In the genomic region with DNA sequence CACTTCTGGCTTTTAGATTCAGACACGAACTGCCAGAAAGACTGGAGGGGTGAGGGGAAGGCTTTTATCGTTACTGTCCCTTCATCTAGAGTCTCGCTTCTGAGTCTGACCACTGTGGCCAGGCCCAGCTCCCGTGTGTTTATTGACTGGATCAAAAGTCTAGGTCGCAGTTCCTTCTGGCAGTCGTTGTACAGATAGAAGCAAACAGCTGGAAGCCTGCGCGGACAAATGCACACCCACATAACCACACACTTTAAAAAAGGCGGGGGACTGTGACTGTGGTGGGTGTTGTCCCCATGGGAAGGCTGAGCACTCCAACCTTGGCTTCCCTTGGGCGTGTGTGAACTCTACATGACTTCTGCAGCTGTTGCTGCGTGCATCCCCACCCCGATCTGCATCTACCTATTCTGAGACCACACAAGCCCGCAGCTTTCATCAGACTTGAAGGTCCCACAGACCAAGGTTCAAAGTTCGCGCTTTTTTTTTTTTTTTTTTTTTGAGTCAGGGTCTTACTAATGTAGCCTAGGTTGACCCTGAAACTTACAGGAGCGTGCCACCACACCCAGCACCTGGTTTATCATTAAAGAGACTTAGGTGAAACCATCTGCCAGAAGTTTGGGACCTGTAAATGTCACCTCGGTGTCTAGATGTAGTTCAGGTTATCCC, we compare ENCODE assay signal across 8 mouse cellular contexts. TPM values are rescaled to one million over a fixed set of nuclear protein-coding genes. Genes with fewer than 3 reads are reported as not detected.
DNase-seq lines count a peak whose midpoint lies in the region; ATAC-seq and TF ChIP-seq lines count a peak whose summit lies in the region.

No protein-coding gene starts in this region.

- TF ChIP-seq POLR2A in liver, adult 2 months (IDR thresholded peaks at IDR 0.05; ENCODE audit: extremely low read depth, insufficient read depth, low read length), result no peak
- TF ChIP-seq POLR2A in myocyte (IDR thresholded peaks at IDR 0.05; ENCODE audit: insufficient read length, low read depth), result no peak

- H3K9ac ChIP-seq in forebrain, embryonic 16.5 days (replicated peaks; ENCODE audit: low read depth, low read length), result peak overlapping the region; percentile 63; the same call in 1 of the 2 replicates
- H3K9ac ChIP-seq in hindbrain, embryonic 15.5 days, result 0 out of 2 replicates have a peak overlapping the region, but pooled peaks have one; percentile 1
- peak overlapping the region; percentile 30 for H3K9ac ChIP-seq in liver, adult 2 months (ENCODE audit: low read depth, low read length)

- H3K4me2 ChIP-seq in forebrain, embryonic 16.5 days (ENCODE audit: low read length), result peak overlapping the region; percentile 94
- H3K4me2 ChIP-seq in hindbrain, embryonic 15.5 days, result peak overlapping the region; percentile 97
- peak overlapping the region; percentile 82 for H3K4me2 ChIP-seq in myocyte (ENCODE audit: low read depth)

- no peak overlapping the region for H3ac ChIP-seq in myocyte (ENCODE audit: control insufficient read depth, insufficient read length)

- H3K9me3 ChIP-seq in forebrain, embryonic 16.5 days (ENCODE audit: control insufficient read depth, low read length), result 0 out of 2 replicates have a peak, but pooled peaks cover 2% of the 10 kb centered on the region
- H3K9me3 ChIP-seq in hindbrain, embryonic 15.5 days, result no peaks in the 10 kb centered on the region

- peaks cover 15% of the 10 kb centered on the region for H3K4me1 ChIP-seq in forebrain, embryonic 16.5 days (replicated peaks; ENCODE audit: control insufficient read depth, insufficient read depth, low read length)
- peaks cover 18% of the 10 kb centered on the region for H3K4me1 ChIP-seq in hindbrain, embryonic 15.5 days (replicated peaks)
- H3K4me1 ChIP-seq in liver, adult 2 months (ENCODE audit: control insufficient read depth, insufficient read depth, low read length), result peaks cover 22% of the 10 kb centered on the region

- 0 out of 2 replicates have a peak, but pooled peaks cover 2% of the 10 kb centered on the region for H3K27me3 ChIP-seq in forebrain, embryonic 16.5 days (replicated peaks; ENCODE audit: control insufficient read depth, insufficient read depth, low read length)
- peaks cover 4% of the 10 kb centered on the region for H3K27me3 ChIP-seq in hindbrain, embryonic 15.5 days
- H3K27me3 ChIP-seq in liver, adult 2 months (ENCODE audit: control insufficient read depth, insufficient read depth, low read length), result no peaks in the 10 kb centered on the region
- no peaks in the 10 kb centered on the region for H3K27me3 ChIP-seq in myocyte (ENCODE audit: control insufficient read depth, insufficient read depth, insufficient read length)

- no peak for TF ChIP-seq CTCF in liver, adult 2 months (IDR thresholded peaks at IDR 0.05; ENCODE audit: low read depth, low read length)

- H3K27ac ChIP-seq in forebrain, embryonic 16.5 days (ENCODE audit: low read length), result no peak overlapping the region
- H3K27ac ChIP-seq in hindbrain, embryonic 15.5 days (replicated peaks), result no peak overlapping the region
- peak overlapping the region; percentile 81 for H3K27ac ChIP-seq in liver, adult 2 months (replicated peaks; ENCODE audit: insufficient read depth, low read depth, low read length)

- WGBS in forebrain, embryonic 16.5 days, result 28% methylated on average over 17 of the region's 17 CpGs
- 18% methylated on average over 17 of the region's 17 CpGs for WGBS in hindbrain, embryonic 15.5 days
- WGBS in liver, adult 2 months, result 10% methylated on average over 17 of the region's 17 CpGs

- H3K4me3 ChIP-seq in forebrain, embryonic 16.5 days (replicated peaks; ENCODE audit: low read length), result peak overlapping the region; percentile 49
- H3K4me3 ChIP-seq in hindbrain, embryonic 15.5 days, result peak overlapping the region; percentile 53
- H3K4me3 ChIP-seq in liver, adult 2 months (ENCODE audit: insufficient read depth, low read depth, low read length), result peak overlapping the region; percentile 19
- peak overlapping the region; percentile 17 for H3K4me3 ChIP-seq in myocyte

- no peaks in the 10 kb centered on the region for H3K36me3 ChIP-seq in forebrain, embryonic 16.5 days (ENCODE audit: control insufficient read depth, insufficient read depth)
- no peaks in the 10 kb centered on the region for H3K36me3 ChIP-seq in hindbrain, embryonic 15.5 days
- H3K36me3 ChIP-seq in liver, adult 2 months (ENCODE audit: control insufficient read depth, insufficient read depth, low read length), result no peaks in the 10 kb centered on the region
- no peaks in the 10 kb centered on the region for H3K36me3 ChIP-seq in myocyte (ENCODE audit: control insufficient read depth, insufficient read depth)

- ATAC-seq in forebrain, embryonic 16.5 days, result 0 out of 2 replicates have a peak, but pooled peaks have one; percentile 1
- ATAC-seq in hindbrain, embryonic 15.5 days (ENCODE audit: low FRiP score, low read depth), result no peak

- peak; percentile 24 for DNase-seq in adrenal gland, adult 2 months
- DNase-seq in adrenal gland, adult 18-20 months (ENCODE audit: low spot score in 2 of 2), result no peak
- DNase-seq in ZHBTc4 (ENCODE audit: low read depth, low spot score), result peak; percentile 84
- DNase-seq in liver, adult 2 months (ENCODE audit: extremely low read depth, low read depth, low spot score), result peak; percentile 92
- no peak for DNase-seq in ovary, postnatal 14 days (ENCODE audit: low spot score)

- no peaks in the 10 kb centered on the region for H3K79me2 ChIP-seq in liver, adult 2 months (ENCODE audit: control insufficient read depth, insufficient read depth, low read length)
- H3K79me2 ChIP-seq in myocyte (ENCODE audit: control insufficient read depth, insufficient read depth), result no peaks in the 10 kb centered on the region

TF ChIP-seq in myocyte, 11 proteins besides CTCF, POLR2A, EP300 and RAD21:
- TF ChIP-seq MYOD1 (IDR thresholded peaks at IDR 0.05; ENCODE audit: control insufficient read depth in 1 of 3, insufficient read length in 2 of 3, low read depth in 2 of 3), result peak; percentile 35 to 98 (median 98)
- peak; percentile 57 to 98 (median 90) for TF ChIP-seq MYOG (IDR thresholded peaks at IDR 0.05; ENCODE audit: control insufficient read depth in 1 of 3, insufficient read depth in 1 of 3, insufficient read length in 2 of 3, low read depth in 2 of 3)
- no peak for TF ChIP-seq REST (IDR thresholded peaks at IDR 0.05; ENCODE audit: insufficient read depth, insufficient read length)
- no peak for TF ChIP-seq SRF (IDR thresholded peaks at IDR 0.05; ENCODE audit: control insufficient read depth, insufficient read length, low read depth)
- TF ChIP-seq USF1 (IDR thresholded peaks at IDR 0.05; ENCODE audit: low read depth), result no peak
- TF ChIP-seq TCF12 (IDR thresholded peaks at IDR 0.05; ENCODE audit: insufficient read depth, poor library complexity, severe bottlenecking), result peak; percentile 90
- no peak for TF ChIP-seq E2F4 (IDR thresholded peaks at IDR 0.05; ENCODE audit: insufficient read depth)
- peak; percentile 60 for TF ChIP-seq TCF3 (IDR thresholded peaks at IDR 0.05; ENCODE audit: insufficient read length, low read depth)

RNA-seq across cellular contexts. Expression of a gene that starts 54.5 kb away (rescaled TPM):
- total RNA-seq in adrenal gland, adult 2 months (2021), result 10 to 100 TPM; 13.3 to 40.9 TPM
- 199 and 336 TPM in 2 replicates for polyA plus RNA-seq in adrenal gland, adult 2 months (2012; rRNA removed)
- total RNA-seq in adrenal gland, adult 18-20 months (2021), result 10 to 100 TPM; 21.0 to 31.1 TPM
- polyA plus RNA-seq in forebrain, embryonic 16.5 days (2015; fragmentation: Nextera tagmentation; extraction: Ambion mirVana), result 9.6 and 14.5 TPM in 2 replicates
- 14.5 and 17.0 TPM in 2 replicates for polyA plus RNA-seq in hindbrain, embryonic 15.5 days (2015; fragmentation: Nextera tagmentation; extraction: Ambion mirVana)
- 2.8 and 5.8 TPM in 2 replicates for total RNA-seq in liver, adult 2 months (2014; rRNA removed)
- 26.9 and 28.5 TPM in 2 replicates for polyA plus RNA-seq in liver, adult 2 months (2012; rRNA removed)
- polyA plus RNA-seq in myocyte (2012; fragmentation: generic; extraction: Trizol), result 35.8 TPM

Comparison
In these comparisons a context has a peak if more than half of its experiments do, and no peak if none do; other contexts are left out.
1. DNase-seq: peak in adrenal gland, adult 2 months (single experiment), ZHBTc4 (single experiment) and liver, adult 2 months (single experiment); none in adrenal gland, adult 18-20 months (0 of 2) and ovary, postnatal 14 days (single experiment).
2. H3K9ac ChIP-seq: peak in every context shown above with its lines; median percentile 63 in forebrain, embryonic 16.5 days; 30 in liver, adult 2 months; 1 in hindbrain, embryonic 15.5 days.
3. Peak in every context shown above with its lines, with median percentiles within 50 percentile points of each other: H3K4me2 ChIP-seq and H3K4me3 ChIP-seq.